1 mouse cellular context compared by ENCODE assay signal in genomic region chr19:8941515-8942217, GRCm38 (mm10).
TF ChIP-seq lines count a peak whose summit lies in the region.

Mta2 (plus strand) TSS chr19:8941875.

TF ChIP-seq in CH12.LX, 34 proteins besides CTCF, POLR2A, EP300 and RAD21 (continued from another document):
- TF ChIP-seq MAZ (IDR thresholded peaks at IDR 0.05; ENCODE audit: low read depth, low read length): peak; percentile 87; the same call in 1 of the 2 replicates
- TF ChIP-seq POLR2AphosphoS2 (IDR thresholded peaks at IDR 0.05; ENCODE audit: low read depth, low read length): peak; percentile 86
- TF ChIP-seq ZMIZ1 (IDR thresholded peaks at IDR 0.05; ENCODE audit: low read depth, low read length): peak; percentile 91
- TF ChIP-seq MXI1 (IDR thresholded peaks at IDR 0.05; ENCODE audit: low read depth, low read length): peak; percentile 19; the same call in 1 of the 2 replicates
- TF ChIP-seq TCF12 (IDR thresholded peaks at IDR 0.05; ENCODE audit: low read depth, low read length): peak; percentile 56
- TF ChIP-seq ZKSCAN1 (IDR thresholded peaks at IDR 0.05; ENCODE audit: borderline replicate concordance, low read depth, low read length): no peak
- TF ChIP-seq ELF1 (IDR thresholded peaks at IDR 0.05; ENCODE audit: low read depth, low read length): peak; percentile 90
TF ChIP-seq in CH12.LX: peak in this region for 22.
